Comparison of ENCODE assay signal across 28 mouse cellular contexts in the genomic region with DNA sequence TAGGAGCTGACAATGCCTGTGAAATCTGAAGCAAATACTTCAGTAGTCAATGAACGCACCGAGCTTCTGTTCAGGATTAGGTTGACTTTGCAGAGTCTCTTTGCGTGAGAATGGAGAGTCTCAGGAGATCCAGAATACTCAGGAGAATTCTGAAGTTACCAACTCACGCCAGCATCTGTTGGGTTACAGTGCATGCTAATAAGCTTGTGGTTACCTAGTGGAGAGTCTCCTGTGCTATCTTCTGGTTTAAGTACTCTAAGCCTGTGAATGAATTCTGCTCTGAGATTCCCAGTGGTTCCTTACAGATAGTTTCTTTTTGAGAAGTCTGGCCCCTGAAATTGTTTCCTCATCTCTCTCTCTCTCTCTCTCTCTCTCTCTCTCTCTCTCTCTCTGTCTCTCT.
DNase-seq lines count a peak whose midpoint lies in the region; ATAC-seq lines count a peak whose summit lies in the region.
"Had no signal": no experiment of that assay in that cellular context is flagged by ENCODE, and none has a peak within 500 bp of the region (broad histone marks: within the 10 kb centered on the region; RNA-seq: fewer than 3 reads in every experiment).

No protein-coding gene starts in this region.

- H3K4me3 ChIP-seq in embryonic facial prominence, embryonic 14.5 days (ENCODE audit: low read depth, low read length): no peak overlapping the region
- no peak overlapping the region for H3K4me3 ChIP-seq in embryonic facial prominence, embryonic 10.5 days
- H3K4me3 ChIP-seq in lung, embryonic 15.5 days: no peak overlapping the region
- H3K4me3 ChIP-seq in limb, embryonic 10.5 days: no peak overlapping the region
- H3K4me3 ChIP-seq in forebrain, embryonic 14.5 days (ENCODE audit: low read depth, low read length): no peak overlapping the region
- H3K4me3 ChIP-seq: embryonic facial prominence, embryonic 13.5 days; forebrain, embryonic 10.5 days; forebrain, embryonic 13.5 days; heart, embryonic 10.5 days; heart, embryonic 13.5 days had no signal

- peak; percentile 31 for DNase-seq in embryonic facial prominence, embryonic 14.5 days (ENCODE audit: low spot score)
- DNase-seq in embryonic facial prominence, embryonic 10.5 days (ENCODE audit: low spot score): no peak
- no peak for DNase-seq in lung, postnatal 4 days
- no peak for DNase-seq in limb, embryonic 10.5 days (ENCODE audit: low spot score)
- no peak for DNase-seq in forebrain, embryonic 14.5 days (ENCODE audit: low spot score)
- DNase-seq: adrenal gland, adult 2 months; adrenal gland, postnatal 14 days; cerebellum, adult 11 months; cerebellum, adult 2 months; cerebellum, adult 9-11 months; cerebellum, postnatal 25 days; forebrain, postnatal 0 days; gastrocnemius, postnatal 10 days; heart, adult 11 months; heart, postnatal 14 days; heart, postnatal 4 days had no signal

- H3K9ac ChIP-seq in embryonic facial prominence, embryonic 14.5 days (ENCODE audit: low read depth, low read length): no peak overlapping the region
- no peak overlapping the region for H3K9ac ChIP-seq in lung, embryonic 15.5 days
- H3K9ac ChIP-seq in forebrain, embryonic 14.5 days (ENCODE audit: low read length): no peak overlapping the region
- H3K9ac ChIP-seq: embryonic facial prominence, embryonic 13.5 days; forebrain, embryonic 13.5 days; forebrain, postnatal 0 days; heart, embryonic 13.5 days; hindbrain, embryonic 14.5 days had no signal

- H3K4me1 ChIP-seq in embryonic facial prominence, embryonic 14.5 days (ENCODE audit: control insufficient read depth, insufficient read depth, low read length): 0 out of 2 replicates have a peak, but pooled peaks cover 10% of the 10 kb centered on the region
- H3K4me1 ChIP-seq in embryonic facial prominence, embryonic 10.5 days: peaks cover 8% of the 10 kb centered on the region
- H3K4me1 ChIP-seq in lung, embryonic 15.5 days: 0 out of 2 replicates have a peak, but pooled peaks cover 9% of the 10 kb centered on the region
- peaks cover 24% of the 10 kb centered on the region for H3K4me1 ChIP-seq in limb, embryonic 10.5 days
- H3K4me1 ChIP-seq in forebrain, embryonic 14.5 days (ENCODE audit: control insufficient read depth, insufficient read depth, low read length): no peaks in the 10 kb centered on the region
- H3K4me1 ChIP-seq: forebrain, embryonic 10.5 days; heart, embryonic 10.5 days had no signal

- no peaks in the 10 kb centered on the region for H3K9me3 ChIP-seq in embryonic facial prominence, embryonic 14.5 days (ENCODE audit: control insufficient read depth, low read length)
- H3K9me3 ChIP-seq in embryonic facial prominence, embryonic 10.5 days: no peaks in the 10 kb centered on the region
- H3K9me3 ChIP-seq in lung, embryonic 15.5 days: no peaks in the 10 kb centered on the region
- H3K9me3 ChIP-seq in limb, embryonic 10.5 days (replicated peaks): no peaks in the 10 kb centered on the region
- no peaks in the 10 kb centered on the region for H3K9me3 ChIP-seq in forebrain, embryonic 14.5 days (replicated peaks; ENCODE audit: control insufficient read depth, low read length)
- H3K9me3 ChIP-seq: embryonic facial prominence, embryonic 13.5 days; forebrain, embryonic 10.5 days; forebrain, embryonic 13.5 days; G1E; heart, embryonic 10.5 days; heart, embryonic 13.5 days had no signal

- no peak overlapping the region for H3K27ac ChIP-seq in embryonic facial prominence, embryonic 14.5 days (replicated peaks; ENCODE audit: low read depth, low read length)
- no peak overlapping the region for H3K27ac ChIP-seq in embryonic facial prominence, embryonic 10.5 days (replicated peaks)
- H3K27ac ChIP-seq in lung, embryonic 15.5 days: peak overlapping the region; percentile 19; the same call in 1 of the 2 replicates
- peak overlapping the region; percentile 28; the same call in 1 of the 2 replicates for H3K27ac ChIP-seq in limb, embryonic 10.5 days
- H3K27ac ChIP-seq in forebrain, embryonic 14.5 days (ENCODE audit: low read depth, low read length): no peak overlapping the region
- H3K27ac ChIP-seq: embryonic facial prominence, embryonic 13.5 days; forebrain, embryonic 10.5 days; forebrain, embryonic 13.5 days; heart, embryonic 10.5 days; heart, embryonic 13.5 days; hindbrain, embryonic 14.5 days; hindbrain, postnatal 0 days had no signal

- no peak for ATAC-seq in embryonic facial prominence, embryonic 14.5 days (ENCODE audit: low read depth)
- ATAC-seq in lung, embryonic 15.5 days (ENCODE audit: borderline replicate concordance, extremely low read depth, low FRiP score, low TSS enrichment): no peak
- ATAC-seq in forebrain, embryonic 14.5 days: no peak
- ATAC-seq: forebrain, embryonic 13.5 days; forebrain, postnatal 0 days; hindbrain, postnatal 0 days; inflammation-experienced regulatory T-cells, adult 6 months; intestine, embryonic 16.5 days; Patski had no signal

- 74% methylated on average over 4 of the region's 4 CpGs for WGBS in embryonic facial prominence, embryonic 14.5 days
- WGBS in embryonic facial prominence, embryonic 10.5 days: 79% methylated on average over 4 of the region's 4 CpGs
- 80% methylated on average over 4 of the region's 4 CpGs for WGBS in lung, embryonic 15.5 days
- WGBS in limb, embryonic 10.5 days: 93% methylated on average over 4 of the region's 4 CpGs
- WGBS in forebrain, embryonic 14.5 days: 77% methylated on average over 4 of the region's 4 CpGs

- no peak overlapping the region for H3K4me2 ChIP-seq in embryonic facial prominence, embryonic 14.5 days (ENCODE audit: low read depth, low read length)
- no peak overlapping the region for H3K4me2 ChIP-seq in lung, embryonic 15.5 days
- H3K4me2 ChIP-seq in forebrain, embryonic 14.5 days (ENCODE audit: low read length): no peak overlapping the region
- H3K4me2 ChIP-seq: embryonic facial prominence, embryonic 13.5 days; forebrain, embryonic 13.5 days; heart, embryonic 13.5 days; hindbrain, embryonic 14.5 days had no signal

- no peaks in the 10 kb centered on the region for H3K27me3 ChIP-seq in embryonic facial prominence, embryonic 14.5 days (replicated peaks; ENCODE audit: control insufficient read depth, insufficient read depth, low read length)
- H3K27me3 ChIP-seq in embryonic facial prominence, embryonic 10.5 days (replicated peaks; ENCODE audit: low read depth, poor library complexity, severe bottlenecking): no peaks in the 10 kb centered on the region
- H3K27me3 ChIP-seq in lung, embryonic 15.5 days: no peaks in the 10 kb centered on the region
- no peaks in the 10 kb centered on the region for H3K27me3 ChIP-seq in limb, embryonic 10.5 days (ENCODE audit: low read depth, poor library complexity, severe bottlenecking)
- H3K27me3 ChIP-seq in forebrain, embryonic 14.5 days (replicated peaks; ENCODE audit: control insufficient read depth, insufficient read depth, low read length): no peaks in the 10 kb centered on the region
- H3K27me3 ChIP-seq: embryonic facial prominence, embryonic 13.5 days; forebrain, embryonic 13.5 days; heart, embryonic 13.5 days had no signal

- H3K36me3 ChIP-seq in embryonic facial prominence, embryonic 14.5 days (ENCODE audit: control insufficient read depth, insufficient read depth, low read length): no peaks in the 10 kb centered on the region
- no peaks in the 10 kb centered on the region for H3K36me3 ChIP-seq in embryonic facial prominence, embryonic 10.5 days (replicated peaks)
- no peaks in the 10 kb centered on the region for H3K36me3 ChIP-seq in lung, embryonic 15.5 days
- H3K36me3 ChIP-seq in limb, embryonic 10.5 days: no peaks in the 10 kb centered on the region
- H3K36me3 ChIP-seq in forebrain, embryonic 14.5 days (ENCODE audit: control insufficient read depth, insufficient read depth, low read length): no peaks in the 10 kb centered on the region
- H3K36me3 ChIP-seq: embryonic facial prominence, embryonic 13.5 days; forebrain, embryonic 10.5 days; G1E; heart, embryonic 10.5 days; heart, embryonic 13.5 days had no signal

Comparison
In these comparisons a context has a peak if more than half of its experiments do, and no peak if none do; other contexts are left out.
1. H3K27ac ChIP-seq: peak in lung, embryonic 15.5 days (single experiment) and limb, embryonic 10.5 days (single experiment); none in embryonic facial prominence, embryonic 14.5 days (single experiment), embryonic facial prominence, embryonic 10.5 days (single experiment) and forebrain, embryonic 14.5 days (single experiment).